Mouse (Mus musculus): ENCODE measurements around the gene Gm45808.
A peak's percentile ranks its signal among the peaks of the same experiment; 100 is the strongest.
"Not testable (repeated sequence)": the region's sequence is repeated elsewhere in the genome, so short reads cannot be mapped to it uniquely, and the experiment has no call there.

Gm45808 gene

DNA sequence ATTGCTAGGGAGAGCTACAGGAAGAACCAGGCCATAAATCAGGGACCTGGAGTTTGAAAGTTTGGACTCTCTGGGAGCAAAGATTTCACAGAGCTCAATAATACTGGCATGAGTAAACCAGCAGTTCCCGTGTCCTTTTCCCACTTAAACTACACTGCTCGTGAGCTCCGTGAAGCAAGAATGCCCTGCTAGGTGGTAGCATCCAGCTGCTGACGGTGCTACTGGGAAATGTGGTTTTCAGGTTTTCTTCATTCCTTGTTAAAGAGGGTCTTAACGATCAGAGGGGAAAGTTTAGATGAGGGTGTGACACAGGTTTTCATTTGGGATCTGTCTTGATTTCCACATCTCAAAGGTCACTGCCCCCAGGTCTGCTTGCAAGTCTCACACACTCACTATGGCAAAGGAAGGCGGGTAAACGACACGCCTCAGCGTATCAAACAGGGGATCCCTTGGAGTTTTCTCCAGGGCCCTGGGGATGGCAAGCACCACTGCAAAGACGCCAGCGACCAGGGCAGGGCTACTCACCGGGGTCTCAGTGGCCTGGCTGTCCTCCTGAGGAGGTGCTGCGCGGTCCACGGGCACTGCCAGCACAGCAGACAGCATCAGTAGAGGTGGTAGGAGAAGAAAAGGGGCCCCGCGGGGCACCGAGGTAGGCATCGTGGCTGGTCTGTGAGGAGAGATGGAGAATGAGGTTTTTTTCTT lies 22.7 kb upstream of the Gm45808 start:
- DNase-seq (ENCODE audit: low spot score in 2 of 2) = no peak

DNA sequence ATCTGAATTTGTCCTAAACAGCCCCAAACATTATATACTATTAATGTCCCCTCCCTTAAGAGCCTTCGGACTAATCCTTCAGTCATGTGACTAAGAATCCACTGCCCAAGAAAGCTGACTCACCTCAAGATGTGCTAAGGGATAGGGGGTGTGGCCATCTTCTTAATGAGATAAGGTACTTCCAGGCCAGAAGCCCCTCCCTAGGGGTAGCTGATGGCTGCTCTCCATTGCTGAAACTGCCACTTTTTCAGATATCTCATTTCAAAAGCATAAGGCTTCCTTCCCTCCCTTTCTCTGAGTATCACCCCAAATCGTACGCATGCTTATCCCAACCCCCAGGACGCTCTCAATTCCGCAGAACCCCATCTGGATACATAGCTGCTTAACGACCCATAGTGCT lies 21.9 kb upstream of the Gm45808 start:
- no peak for DNase-seq (ENCODE audit: low spot score in 2 of 2)

DNA sequence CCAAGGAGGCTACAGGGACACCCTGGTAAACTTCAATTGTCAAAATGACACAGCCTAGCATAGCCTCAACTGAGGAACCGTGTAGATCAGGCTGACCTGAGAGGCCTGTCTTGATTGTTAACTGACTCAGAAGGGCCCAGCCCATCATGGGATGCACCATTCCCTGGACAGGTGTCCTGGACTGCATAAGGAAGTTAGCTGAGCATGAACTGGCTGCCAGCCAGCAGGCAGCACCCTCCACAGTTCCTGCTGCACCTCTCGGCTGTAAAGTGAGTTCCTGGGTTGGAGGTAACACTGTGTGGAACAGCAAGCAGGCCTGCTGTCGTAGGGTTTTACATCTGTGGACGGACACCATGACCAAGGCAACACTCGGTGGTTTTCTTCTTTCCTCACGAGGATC lies 21.0 kb upstream of the Gm45808 start:
- no peak for DNase-seq (ENCODE audit: low spot score in 2 of 2)

DNA sequence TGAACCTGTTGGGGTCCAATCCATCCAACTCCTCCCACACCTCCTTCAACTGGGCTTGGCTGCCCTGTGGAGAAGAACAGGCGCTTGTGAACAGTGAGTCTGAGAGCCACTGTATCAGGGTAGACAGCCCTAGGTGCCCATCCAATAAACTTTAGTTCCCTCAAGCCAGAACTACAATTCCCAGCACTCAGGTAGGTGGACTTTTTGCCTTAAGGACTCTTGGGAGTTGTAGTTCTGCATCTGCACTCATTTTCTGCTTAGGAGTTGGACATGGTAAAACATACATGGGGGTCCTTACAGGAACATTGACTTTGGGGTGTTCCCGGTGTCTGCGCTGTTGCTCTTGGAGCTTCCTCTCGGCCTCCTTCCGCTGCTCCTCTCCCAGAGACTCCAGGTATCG lies 11.8 kb upstream of the Gm45808 start:
- DNase-seq (ENCODE audit: low spot score in 2 of 2) = no peak

DNA sequence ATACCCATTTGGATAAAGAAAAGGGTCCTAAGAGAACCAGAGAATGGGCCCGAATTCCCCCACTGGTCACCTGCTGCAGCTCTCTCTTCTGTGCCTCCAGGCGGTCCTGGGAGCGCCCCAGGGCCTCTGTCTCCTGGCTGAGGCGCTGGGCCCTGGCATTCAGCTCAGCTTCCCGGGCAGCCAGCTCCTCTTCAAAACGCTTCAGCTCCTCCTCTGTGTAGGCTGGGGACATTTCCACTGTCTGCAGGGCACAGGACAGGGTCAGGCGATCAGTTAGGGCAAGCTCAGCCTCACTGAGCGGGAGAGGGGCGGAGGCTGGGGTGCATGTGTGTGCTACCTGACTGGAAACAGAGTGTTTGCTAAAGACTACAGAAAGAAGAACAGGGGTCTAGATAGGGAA lies 7.9 kb upstream of the Gm45808 start:
- DNase-seq (ENCODE audit: low spot score in 2 of 2) = no peak

DNA sequence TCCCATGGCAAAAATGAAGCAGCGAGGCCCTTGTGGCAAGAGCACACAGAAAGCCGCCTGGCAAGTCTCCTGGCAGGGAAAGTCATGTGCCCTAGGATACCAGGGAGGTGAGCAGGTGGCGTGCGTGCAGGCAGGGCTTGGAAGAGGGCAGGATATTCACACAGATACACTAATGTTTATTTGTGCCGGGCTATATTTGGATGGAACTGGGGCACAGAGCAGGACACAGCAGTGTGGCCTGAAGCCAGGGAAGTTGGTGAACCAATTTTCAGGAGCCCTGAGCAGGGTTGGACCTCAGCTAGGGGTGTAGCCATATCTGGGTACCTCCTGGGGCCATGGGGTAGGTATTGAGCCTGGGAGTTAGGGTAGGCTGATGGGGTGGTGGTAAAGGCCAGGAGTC lies 6.3 kb upstream of the Gm45808 start:
- DNase-seq (ENCODE audit: low spot score in 2 of 2) = no peak

DNA sequence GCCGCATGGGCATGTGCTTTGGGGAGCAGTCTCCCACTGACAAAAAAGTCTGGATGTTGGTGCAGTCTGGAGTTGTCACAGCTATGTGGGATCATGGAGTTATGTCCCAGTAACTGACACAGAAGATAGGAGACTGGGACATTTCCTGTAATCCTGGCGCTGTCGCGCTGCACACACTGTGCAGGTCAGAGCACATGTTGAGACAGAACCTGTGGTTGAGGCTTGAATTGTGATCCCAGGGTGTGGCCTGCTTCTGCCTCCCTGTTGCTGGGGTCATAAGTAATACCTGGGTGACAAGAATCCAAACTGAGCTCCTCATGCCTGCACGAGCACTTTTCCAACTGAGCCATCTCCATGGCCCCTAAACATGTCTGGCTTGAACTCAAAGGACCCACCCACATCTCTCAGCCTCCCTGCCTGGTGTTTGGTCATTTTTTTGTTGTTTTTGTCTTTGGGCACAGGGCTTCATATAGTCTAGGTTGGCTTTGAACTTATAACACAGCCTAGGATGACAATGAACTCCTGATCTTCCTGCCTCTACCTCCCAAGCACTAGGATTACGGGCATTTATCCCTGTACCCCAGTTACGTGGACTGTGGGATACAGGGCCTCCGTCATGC lies 5.7 kb upstream of the Gm45808 start:
- DNase-seq (ENCODE audit: low spot score in 2 of 2) = no peak

DNA sequence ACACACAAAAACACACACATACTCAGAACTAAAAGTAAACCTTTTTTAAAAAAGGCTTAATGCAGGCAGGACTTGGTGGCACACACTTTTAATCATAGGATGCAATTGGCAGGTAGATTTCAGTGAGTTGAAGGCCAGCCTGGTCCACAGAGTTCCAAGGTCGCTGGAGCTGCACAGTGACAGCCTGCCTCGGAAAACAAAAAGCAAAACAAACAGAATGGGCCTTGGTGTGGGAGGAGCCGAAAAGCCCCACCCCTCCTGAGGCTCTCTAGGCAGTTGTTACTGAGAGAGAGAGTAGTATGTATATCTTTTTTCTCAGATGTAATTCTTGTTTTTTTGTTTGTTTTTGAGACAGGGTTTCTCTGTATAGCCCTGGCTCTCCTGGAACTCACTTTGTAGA lies 4.7 kb upstream of the Gm45808 start:
- DNase-seq (ENCODE audit: low spot score in 2 of 2) = no peak

DNA sequence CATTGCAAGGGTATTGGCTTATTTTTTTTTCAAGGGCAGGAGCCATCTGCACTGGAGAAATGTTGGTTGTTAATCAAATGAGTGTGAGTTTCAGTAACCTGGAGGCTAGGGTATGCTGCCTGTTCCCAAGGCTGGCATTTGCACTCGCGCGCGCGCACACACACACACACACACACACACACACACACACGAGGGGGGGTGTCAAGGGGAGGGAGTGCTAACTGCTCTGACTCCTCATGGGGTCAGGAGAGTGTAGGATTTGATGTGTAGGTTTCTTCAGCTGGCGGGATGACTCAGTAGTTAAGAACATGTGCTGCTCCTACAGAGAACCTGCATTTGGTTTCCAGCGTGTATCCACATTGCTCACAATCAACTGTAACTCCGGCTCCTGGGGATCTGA lies 4.2 kb upstream of the Gm45808 start:
- no peak for DNase-seq (ENCODE audit: low spot score in 2 of 2)

DNA sequence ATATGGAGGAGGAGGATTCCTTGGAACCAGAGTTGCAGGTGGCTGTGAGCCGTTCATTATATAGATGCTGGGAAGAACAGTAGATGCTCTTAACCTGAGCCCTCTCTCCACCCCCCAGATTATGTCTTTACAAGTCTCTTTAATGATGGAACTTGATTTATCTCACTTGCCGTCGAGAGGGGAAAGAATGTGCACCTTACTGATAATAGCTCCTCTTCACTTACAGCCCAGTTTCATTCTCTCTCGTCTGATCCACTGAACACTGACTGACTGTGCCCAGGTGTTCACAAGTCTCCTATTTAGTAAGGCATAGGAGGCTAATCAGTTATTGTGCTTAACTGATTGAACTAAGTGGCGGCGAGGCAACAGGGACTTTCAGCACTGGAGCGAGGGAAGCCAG lies 3.0 kb upstream of the Gm45808 start:
- DNase-seq (ENCODE audit: low spot score in 2 of 2) = no peak

DNA sequence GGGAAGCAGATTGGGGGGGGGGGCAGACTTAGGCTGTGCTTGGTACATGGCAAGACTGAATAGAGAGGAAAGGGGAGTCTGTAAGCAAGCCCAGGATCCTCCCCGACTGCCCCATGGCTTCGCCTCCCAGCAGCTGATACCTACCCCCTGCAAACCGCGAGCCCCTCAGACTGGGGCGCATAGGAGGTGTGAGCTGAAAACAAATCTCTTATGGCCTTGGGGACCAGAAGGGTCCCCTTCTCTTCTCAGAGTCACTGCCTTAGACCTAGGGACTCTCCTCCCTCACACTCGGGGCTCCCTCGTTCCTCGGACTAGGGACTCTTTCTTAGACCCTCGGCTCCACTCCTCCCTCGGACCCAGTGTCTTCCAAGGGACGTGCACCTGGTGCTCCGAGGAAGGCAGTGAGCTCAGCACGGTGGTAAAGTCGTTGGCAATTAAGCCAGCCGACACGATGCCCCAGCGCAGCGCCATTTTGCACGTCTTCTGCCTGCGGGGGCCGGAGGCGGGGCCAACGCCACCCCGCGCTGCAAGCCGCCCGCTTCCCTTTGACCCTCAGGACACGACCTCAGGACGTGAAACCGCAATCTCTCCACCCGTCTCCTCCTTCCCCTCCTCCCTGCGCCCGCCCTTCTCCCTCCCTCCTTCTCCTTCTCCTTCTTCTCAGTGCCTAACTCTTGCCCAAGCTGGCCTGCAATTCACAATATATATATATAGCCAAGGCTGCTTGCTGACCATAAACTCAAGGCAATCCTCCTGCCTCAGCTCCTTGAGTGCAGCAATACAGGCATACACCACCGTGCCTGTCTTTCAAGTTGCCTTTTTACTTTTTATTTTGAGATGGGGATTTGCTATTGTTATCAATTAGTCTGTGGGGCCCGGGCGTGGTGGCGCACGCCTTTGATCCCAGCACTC lies 1.9 kb upstream of the Gm45808 start, which contains the start of gene Dhdh:
Gene Dhdh (minus strand): TSS at position 513 of the 912 bp plus-strand sequence.
- peak in 1 of 2 experiments; percentile 44 for DNase-seq (ENCODE audit: low spot score in 2 of 2)

DNA sequence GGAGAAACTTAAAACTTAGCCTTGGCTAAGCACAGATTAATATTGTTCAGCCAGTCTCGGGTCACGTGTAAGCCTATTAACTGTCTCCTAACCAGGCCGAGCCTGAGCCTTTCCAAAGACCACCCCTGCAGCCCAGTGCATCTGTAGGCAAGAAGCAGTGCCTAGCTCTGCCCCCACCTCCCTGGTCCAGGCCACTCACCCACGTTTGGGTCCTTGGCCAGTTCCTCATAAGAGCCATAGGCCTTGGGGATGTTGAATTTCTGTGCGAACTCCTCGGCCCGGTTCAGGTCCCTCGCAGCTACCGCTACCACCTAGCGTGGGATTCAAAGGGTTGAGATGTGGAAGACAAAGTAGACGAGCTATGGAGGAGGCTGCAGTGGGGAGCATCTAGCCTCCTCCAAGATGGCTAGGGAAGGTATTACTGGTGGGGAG lies 1.3 kb upstream of the Gm45808 start:
- no peak for DNase-seq (ENCODE audit: low spot score in 2 of 2)

DNA sequence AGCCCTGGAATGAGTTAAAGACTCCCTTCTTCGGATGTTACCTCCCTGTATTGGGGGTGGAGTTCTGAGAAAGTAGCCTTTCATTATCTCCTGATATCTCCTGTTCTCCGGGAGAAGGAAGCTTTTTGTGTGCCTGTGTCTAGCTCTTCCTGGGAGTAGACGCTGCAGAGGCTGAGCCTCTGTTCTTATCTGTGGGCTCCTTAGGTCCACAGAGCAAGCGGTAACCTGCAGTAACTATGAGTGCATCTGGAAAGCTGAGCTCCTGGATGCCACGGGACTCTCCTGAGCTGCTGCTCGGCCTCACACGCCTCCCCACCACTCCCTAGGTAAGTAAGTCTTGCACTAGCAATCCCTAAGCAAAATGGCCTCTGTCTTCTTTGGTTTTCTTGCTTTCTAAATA lies 453 bp downstream of the Gm45808 start:
- no peak for DNase-seq (ENCODE audit: low spot score in 2 of 2)

DNA sequence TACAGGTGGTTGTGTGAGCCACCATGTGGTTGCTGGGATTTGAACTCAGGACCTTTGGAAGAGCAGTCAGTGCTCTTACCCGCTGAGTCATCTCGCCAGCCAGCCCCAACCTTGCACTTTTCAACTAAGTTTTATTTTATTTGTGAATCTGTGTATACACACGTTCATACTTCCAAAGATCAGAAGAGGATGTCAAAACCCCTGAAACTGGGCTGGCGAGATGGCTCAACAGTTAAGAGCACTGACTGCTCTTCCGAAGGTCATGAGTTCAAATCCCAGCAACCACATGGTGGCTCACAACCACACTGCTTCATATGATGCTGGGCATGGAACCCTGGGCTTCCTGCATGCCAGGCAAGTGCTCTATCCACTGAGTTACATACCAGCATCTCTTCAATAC lies 1.6 kb downstream of the Gm45808 start:
- DNase-seq (ENCODE audit: low spot score in 2 of 2) = not testable (repeated sequence)

DNA sequence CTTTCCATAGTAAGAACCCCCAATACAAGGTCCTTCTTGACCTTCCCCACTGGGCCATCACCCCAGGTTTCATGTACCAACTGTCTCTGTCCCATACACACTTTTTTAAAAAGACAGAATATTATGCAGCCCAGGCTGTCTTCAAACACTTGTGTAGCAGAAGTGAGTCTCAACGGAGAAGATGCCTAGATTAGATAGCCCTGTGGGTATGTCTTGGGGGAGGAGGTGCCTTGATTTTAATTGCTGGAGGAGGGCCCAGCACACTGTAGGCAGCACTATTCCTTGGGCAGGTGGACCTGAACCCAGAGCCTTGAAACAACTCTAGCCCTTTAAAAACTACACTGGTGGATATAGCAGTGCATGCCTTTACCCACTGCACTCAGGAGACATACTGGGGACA lies 4.4 kb downstream of the Gm45808 start:
- DNase-seq (ENCODE audit: low spot score in 2 of 2) = no peak

DNA sequence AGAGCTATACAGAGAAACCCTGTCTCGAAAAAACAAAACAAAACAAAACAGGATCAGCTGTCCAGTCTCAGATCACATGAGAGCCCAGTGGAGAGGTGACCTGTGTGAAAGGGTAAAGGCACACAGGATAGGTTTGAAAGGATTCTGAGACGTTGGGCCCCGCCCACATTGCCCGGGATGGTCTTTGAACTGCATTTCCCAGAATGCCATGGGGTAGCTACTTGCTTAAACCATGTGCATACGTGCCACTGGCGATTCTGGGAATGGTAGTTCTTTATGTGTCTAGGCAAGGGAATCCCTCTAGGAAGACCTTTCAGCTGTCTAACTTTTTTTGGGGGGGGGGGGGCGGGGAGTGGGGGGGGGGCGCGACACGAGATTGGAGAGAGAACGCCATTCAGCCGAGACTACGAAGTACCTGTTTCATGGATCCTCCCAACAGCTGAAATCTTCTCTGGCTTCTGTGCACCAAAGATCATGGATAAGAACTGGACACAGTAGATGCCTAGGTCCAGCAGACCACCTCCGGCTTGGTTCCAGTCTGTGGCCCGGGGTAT lies 5.2 kb downstream of the Gm45808 start, which contains the start of gene Tulp2:
Gene Tulp2 (plus strand): TSS at position 504 of the 554 bp plus-strand sequence.
- peak in 1 of 2 experiments; percentile 77 for DNase-seq (ENCODE audit: low spot score in 2 of 2)

DNA sequence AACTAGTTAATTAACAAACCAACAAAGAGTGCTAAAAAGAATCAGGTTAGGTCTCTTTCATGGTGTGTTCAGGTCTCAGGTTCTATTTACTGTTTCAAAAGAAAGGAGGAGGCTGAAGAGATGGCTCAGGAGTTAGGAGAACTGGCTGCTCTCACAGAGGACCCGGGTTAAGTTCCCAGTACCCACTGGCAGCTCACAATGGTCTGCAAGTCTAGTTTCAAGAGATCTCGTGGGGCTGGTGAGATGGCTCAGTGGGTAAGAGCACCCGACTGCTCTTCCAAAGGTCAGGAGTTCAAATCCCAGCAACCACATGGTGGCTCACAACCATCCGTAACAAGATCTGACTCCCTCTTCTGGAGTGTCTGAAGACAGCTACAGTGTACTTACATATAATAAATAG lies 6.3 kb downstream of the Gm45808 start:
- DNase-seq (ENCODE audit: low spot score in 2 of 2) = not testable (repeated sequence)

DNA sequence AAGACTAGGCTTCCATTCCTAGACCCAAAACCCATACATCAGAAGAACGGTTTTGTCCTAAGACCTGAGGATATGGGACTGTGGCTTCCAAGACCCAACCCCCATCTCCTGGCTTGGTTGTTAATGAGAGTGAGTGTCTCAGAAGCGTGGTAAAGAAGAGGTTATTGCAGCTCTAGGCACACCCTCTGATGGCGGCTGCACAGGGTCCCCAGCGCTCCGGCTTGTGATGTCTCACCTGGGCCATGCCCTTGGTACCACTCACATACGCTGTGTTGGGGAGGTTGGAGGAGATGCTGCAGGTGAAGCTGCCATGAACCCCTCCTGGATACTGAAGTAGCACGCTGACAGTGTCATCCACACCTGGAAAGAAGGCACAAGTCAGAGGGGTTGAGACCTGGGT lies 7.8 kb downstream of the Gm45808 start:
- DNase-seq (ENCODE audit: low spot score in 2 of 2) = no peak

DNA sequence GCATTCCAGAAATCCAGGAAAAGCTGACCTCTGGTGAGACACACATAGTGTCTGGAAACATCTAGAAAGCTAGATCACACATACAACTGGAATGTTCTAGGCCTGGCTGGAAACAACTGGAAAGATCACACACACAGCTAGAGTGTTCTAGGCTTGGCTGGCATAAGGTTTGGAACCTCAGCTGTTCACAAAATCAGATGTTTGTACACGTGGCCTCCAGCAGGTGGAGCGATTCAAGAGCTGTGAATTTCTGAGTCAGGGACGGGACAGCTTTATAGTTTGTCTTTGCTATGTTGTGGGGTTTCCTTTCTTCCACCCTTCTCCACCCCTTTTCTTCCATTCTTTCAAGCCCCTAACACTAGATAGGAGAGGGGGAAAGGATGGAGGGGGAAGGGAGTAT lies 9.6 kb downstream of the Gm45808 start:
- DNase-seq (ENCODE audit: low spot score in 2 of 2) = peak in 1 of 2 experiments; percentile 62

DNA sequence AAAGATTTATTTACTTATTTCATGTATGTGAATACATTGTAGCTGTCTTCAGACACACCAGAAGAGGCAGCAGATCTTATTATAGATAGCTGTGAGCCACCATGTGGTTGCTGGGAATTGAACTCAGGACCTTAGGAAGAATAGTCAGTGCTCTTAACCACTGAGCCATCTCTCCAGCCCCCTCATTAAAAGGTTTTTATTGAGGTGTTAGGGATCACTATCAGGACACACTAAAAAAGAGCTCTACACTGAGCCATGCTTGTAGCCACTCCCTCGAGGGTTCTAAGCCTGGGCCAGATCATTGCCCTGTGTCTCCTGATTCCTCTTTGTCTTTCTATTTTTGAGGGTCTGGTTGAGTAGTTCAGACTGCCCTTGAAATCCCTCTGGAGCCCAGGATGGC lies 10.2 kb downstream of the Gm45808 start:
- no peak for DNase-seq (ENCODE audit: low spot score in 2 of 2)

DNA sequence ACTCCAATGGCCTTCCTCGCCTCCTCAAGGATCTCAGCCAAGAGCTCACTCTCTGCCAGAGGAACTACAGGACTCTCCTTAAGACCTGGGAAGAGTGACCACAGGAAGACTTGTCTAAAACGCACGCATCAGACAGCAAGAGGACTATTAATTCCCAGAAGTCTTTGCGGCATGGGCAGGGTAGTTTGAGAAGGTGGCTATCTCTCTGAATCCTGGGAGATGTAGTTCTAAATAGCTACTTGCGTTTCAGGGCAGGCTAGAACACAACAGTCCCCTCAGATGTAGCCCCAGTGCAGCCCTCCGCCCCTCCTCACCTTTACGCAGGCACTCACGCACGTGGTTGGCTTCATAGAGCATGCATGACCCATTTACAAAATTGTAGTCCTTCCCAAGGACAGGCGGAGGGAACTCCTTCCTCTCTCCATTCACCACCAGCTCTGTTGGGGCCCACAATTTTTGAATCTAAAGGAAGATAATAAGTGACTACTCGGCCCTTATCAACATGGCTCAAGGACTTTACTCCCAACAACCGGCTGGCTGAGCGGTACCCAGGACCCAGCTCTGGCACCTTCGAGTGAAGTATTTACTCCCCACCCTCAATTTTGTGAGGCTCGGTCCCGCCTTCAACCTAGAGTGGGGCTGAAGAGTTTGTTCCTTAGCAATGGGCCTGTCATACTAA lies 11.2 kb downstream of the Gm45808 start:
- peak in 1 of 2 experiments; percentile 47 for DNase-seq (ENCODE audit: low spot score in 2 of 2)

DNA sequence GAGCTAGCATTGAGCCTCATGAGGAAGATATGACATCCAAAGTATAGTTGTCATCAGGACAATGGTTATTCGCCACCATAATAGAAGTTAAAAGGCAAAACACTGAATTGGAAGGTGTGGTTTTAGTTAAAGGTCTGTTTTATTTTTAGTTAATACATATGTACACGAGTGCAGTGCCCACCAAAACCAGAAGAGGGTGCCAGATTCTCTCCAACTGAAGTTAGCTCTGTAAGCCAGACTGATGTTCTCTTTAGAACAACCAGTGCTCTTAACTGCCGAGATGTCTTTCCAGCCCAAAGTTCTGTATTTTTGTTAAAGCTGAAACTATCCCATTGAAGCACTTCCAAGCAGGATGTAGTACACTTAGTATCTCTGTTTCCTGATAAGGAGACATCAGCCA lies 15.7 kb downstream of the Gm45808 start:
- peak in 1 of 2 experiments; percentile 84 for DNase-seq (ENCODE audit: low spot score in 2 of 2)

All from left cerebral cortex, adult 9 months (tissue).